Mouse (Mus musculus) CH12.LX (cell line): ENCODE data around the gene Cnfn. TPM values are rescaled to one million over a fixed set of nuclear protein-coding genes. Genes with fewer than 3 reads are reported as not detected.

Experiments used
- DNase-seq: peaks from one replicate; pipeline ENCODE4 v3.0.0-alpha.2; 2013; ENCODE audit errors: extremely low read depth
- H3K27ac ChIP-seq: 2 replicates; pipeline ENCODE4 v1.5.1; 2012; ENCODE audit warnings: low read depth, mild to moderate bottlenecking, control low read depth, moderate library complexity; ENCODE audit not compliant: insufficient read depth
- H3K27me3 ChIP-seq: replicated peaks from 2 replicates; pipeline ENCODE3; 2012; ENCODE audit warnings: inconsistent platforms
- H3K36me3 ChIP-seq, 2 experiments: replicated peaks in 1 of 2; 2 replicates each; pipeline versions ENCODE3 to v1.6.1; 2012; ENCODE audit warnings: inconsistent platforms in 1 of 2, low read length in 1 of 2, mild to moderate bottlenecking in 1 of 2, mixed read lengths in 1 of 2, moderate library complexity in 1 of 2; ENCODE audit not compliant: control insufficient read depth in 1 of 2, insufficient read depth in 1 of 2
- H3K4me1 ChIP-seq, 2 experiments: 2 replicates each; pipeline ENCODE4 v1.6.1; 2012; ENCODE audit warnings: inconsistent platforms in 1 of 2, moderate library complexity in 1 of 2; ENCODE audit not compliant: insufficient read depth in 2 of 2, control insufficient read depth in 1 of 2
- H3K4me2 ChIP-seq: 2 replicates; pipeline ENCODE4 v1.6.1; 2012; ENCODE audit warnings: low read depth, mild to moderate bottlenecking, control low read depth; ENCODE audit not compliant: poor library complexity, insufficient read depth, severe bottlenecking
- H3K4me3 ChIP-seq, 3 experiments: fragments of 150-350 bp in 1 of 3; sonication (generic) in 1 of 3; replicated peaks in 1 of 3; 2 replicates each; pipeline versions ENCODE3 to v1.5.1; 2011 to 2012; ENCODE audit warnings: low read depth in 2 of 3, low read length in 2 of 3, mild to moderate bottlenecking in 2 of 3, moderate library complexity in 2 of 3, control low read depth in 1 of 3, improper control_type of control experiment in 1 of 3, inconsistent platforms in 1 of 3, mixed read lengths in 1 of 3; ENCODE audit not compliant: poor library complexity in 1 of 3
- H3K79me2 ChIP-seq: replicated peaks from 2 replicates; pipeline ENCODE4 v1.6.1; 2012; ENCODE audit warnings: mild to moderate bottlenecking, moderate library complexity; ENCODE audit not compliant: control insufficient read depth, poor library complexity, insufficient read depth, severe bottlenecking; ENCODE audit errors: extremely low read depth
- H3K9ac ChIP-seq: 2 replicates; pipeline ENCODE4 v1.6.1; 2012; ENCODE audit warnings: low read depth, mild to moderate bottlenecking, control low read depth, moderate library complexity; ENCODE audit not compliant: insufficient read depth
- H3K9me3 ChIP-seq: replicated peaks from 2 replicates; pipeline ENCODE3; 2012; ENCODE audit warnings: low read length, inconsistent platforms, mixed read lengths
- BHLHE40 ChIP-seq: IDR thresholded peaks from 2 replicates; pipeline ENCODE4 v1.6.1; 2011; ENCODE audit warnings: mild to moderate bottlenecking, low read depth, low read length, improper control_type of control experiment
- CHD1 ChIP-seq: IDR thresholded peaks from 2 replicates; pipeline ENCODE4 v1.6.1; 2012; ENCODE audit warnings: low read depth, low read length, improper control_type of control experiment, inconsistent platforms
- CTCF ChIP-seq, 2 experiments: IDR thresholded peaks in 1 of 2; conservative IDR thresholded peaks in 1 of 2; 2 replicates each; pipeline ENCODE4 v1.5.1; 2011 to 2012; ENCODE audit warnings: low read depth in 2 of 2, low read length in 2 of 2, improper control_type of control experiment in 1 of 2, inconsistent platforms in 1 of 2, mild to moderate bottlenecking in 1 of 2, moderate library complexity in 1 of 2
- ELF1 ChIP-seq: IDR thresholded peaks from 2 replicates; pipeline ENCODE4 v1.6.1; 2014; ENCODE audit warnings: low read depth, mild to moderate bottlenecking, inconsistent platforms, low read length, improper control_type of control experiment
- ETS1 ChIP-seq: conservative IDR thresholded peaks from 2 replicates; pipeline ENCODE4 v1.6.1; 2012; ENCODE audit warnings: low read depth, mild to moderate bottlenecking, inconsistent platforms, low read length, improper control_type of control experiment, moderate library complexity
- MAZ ChIP-seq: IDR thresholded peaks from 2 replicates; pipeline ENCODE4 v1.6.1; 2012; ENCODE audit warnings: low read depth, mild to moderate bottlenecking, inconsistent platforms, low read length, improper control_type of control experiment, moderate library complexity
- MXI1 ChIP-seq: IDR thresholded peaks from 2 replicates; pipeline ENCODE4 v1.6.1; 2011; ENCODE audit warnings: mild to moderate bottlenecking, low read depth, low read length, improper control_type of control experiment
- MYC ChIP-seq: IDR thresholded peaks from 2 replicates; pipeline ENCODE4 v1.6.1; 2011; ENCODE audit warnings: low read depth, mild to moderate bottlenecking, improper control_type of control experiment, low read length
- NRF1 ChIP-seq: IDR thresholded peaks from 2 replicates; pipeline ENCODE4 v1.6.1; 2014; ENCODE audit warnings: low read depth, mild to moderate bottlenecking, inconsistent platforms, low read length, improper control_type of control experiment, moderate library complexity
- PAX5 ChIP-seq: IDR thresholded peaks from 2 replicates; pipeline ENCODE4 v1.6.1; 2012; ENCODE audit warnings: low read length, inconsistent platforms, mixed read lengths
- POLR2AphosphoS2 ChIP-seq: IDR thresholded peaks from 2 replicates; pipeline ENCODE4 v1.6.1; 2011; ENCODE audit warnings: low read depth, low read length, improper control_type of control experiment
- SIN3A ChIP-seq: IDR thresholded peaks from 2 replicates; pipeline ENCODE4 v1.6.1; 2012; ENCODE audit warnings: low read length, improper control_type of control experiment, inconsistent platforms
- TCF12 ChIP-seq: IDR thresholded peaks from 2 replicates; pipeline ENCODE4 v1.6.1; 2014; ENCODE audit warnings: low read depth, mild to moderate bottlenecking, inconsistent platforms, low read length, improper control_type of control experiment
- USF2 ChIP-seq: conservative IDR thresholded peaks from 2 replicates; pipeline ENCODE4 v1.6.1; 2011; ENCODE audit warnings: low read depth, low read length, improper control_type of control experiment
- ZMIZ1 ChIP-seq: IDR thresholded peaks from 2 replicates; pipeline ENCODE4 v1.6.1; 2012; ENCODE audit warnings: low read depth, mild to moderate bottlenecking, inconsistent platforms, low read length, improper control_type of control experiment
- ZNF384 ChIP-seq: IDR thresholded peaks from 2 replicates; pipeline ENCODE4 v1.6.1; 2012; ENCODE audit warnings: low read depth, low read length, improper control_type of control experiment, inconsistent platforms
- dilution Hi-C: fragments of 300-500 bp; cut with MboI; formaldehyde crosslinking; loops from 2 replicates; pipeline ENCODE4 v1.14.3; 2020; ENCODE audit warnings: low sequenced_read_pairs; ENCODE audit not compliant: extremely low pct_unique_long_range_greater_than_20kb, extremely low pct_ligation_motif_present
- in situ Hi-C: fragments of 300-500 bp; cut with MboI; formaldehyde crosslinking; loops from 3 replicates; pipeline ENCODE4 v1.14.3; 2019; ENCODE audit warnings: low sequenced_read_pairs, low pct_ligation_motif_present, low pct_unique_long_range_greater_than_20kb, mixed read lengths
- polyA plus RNA-seq: library from polyadenylated mRNA; unstranded; fragments of >175 nt; gene quantifications from 2 replicates; pipeline ENCODE4 v1.2.1, GENCODE M21; 2012; ENCODE audit warnings: low read depth; ENCODE audit not compliant: insufficient read length
- total RNA-seq, 2 experiments: library from RNA; depleted of rRNA; stranded (reverse); fragments of 300-350 nt in 1 of 2; fragments of >200 nt in 1 of 2; gene quantifications; 2 replicates each; pipeline ENCODE4 v1.2.3; 2012 to 2014

Gene Cnfn
- total and polyA plus RNA-seq, 3 experiments, result not detected

GRCm38 (mm10) chr7:25383891-25384290, 14.4 kb upstream of the Cnfn start (continued):
- TF ChIP-seq USF2, result no peak

- H3K27me3 ChIP-seq, result no peaks in the 10 kb centered on the region
- in situ Hi-C loops (no loop called here), dilution Hi-C loops (no loop called here)
- H3K36me3 ChIP-seq, result peaks cover 23 to 76% of the 10 kb centered on the region in 2 experiments
- H3K4me3 ChIP-seq, result no peak overlapping the region
- TF ChIP-seq ZNF384 (no peak), POLR2AphosphoS2 (no peak), MYC (no peak)
- H3K4me2 ChIP-seq, result no peak overlapping the region
- no peak overlapping the region for H3K27ac ChIP-seq
- H3K9ac ChIP-seq, result no peak overlapping the region
- H3K9me3 ChIP-seq, result no peaks in the 10 kb centered on the region
- H3K79me2 ChIP-seq, result no peaks in the 10 kb centered on the region
- H3K4me1 ChIP-seq, result peaks cover 19 to 34% of the 10 kb centered on the region in 2 experiments
- DNase-seq, result no peak
Observed at GRCm38 (mm10) chr7:25383385-25383784, 13.9 kb upstream of the Cnfn start.

GRCm38 (mm10) chr7:25382541-25382940, 13.0 kb upstream of the Cnfn start:
- DNase-seq, result no peak
- H3K4me1 ChIP-seq, result peaks cover 19 to 34% of the 10 kb centered on the region in 2 experiments
- H3K36me3 ChIP-seq, result peaks cover 16 to 67% of the 10 kb centered on the region in 2 experiments
- no peak for TF ChIP-seq NRF1
- TF ChIP-seq ZMIZ1, result no peak
- TF ChIP-seq MXI1, result no peak
- no peak for TF ChIP-seq ELF1
- no peak for TF ChIP-seq USF2
- TF ChIP-seq MAZ, result no peak
- no peak overlapping the region for H3K27ac ChIP-seq
- no peak overlapping the region for H3K4me2 ChIP-seq
- in situ Hi-C loops, result no loop called here
- no peaks in the 10 kb centered on the region for H3K27me3 ChIP-seq
- H3K79me2 ChIP-seq, result no peaks in the 10 kb centered on the region
- dilution Hi-C loops, result no loop called here
- no peak overlapping the region for H3K9ac ChIP-seq
- H3K4me3 ChIP-seq, result no peak overlapping the region
- no peaks in the 10 kb centered on the region for H3K9me3 ChIP-seq

GRCm38 (mm10) chr7:25381284-25381680, 11.8 kb upstream of the Cnfn start:
- H3K4me1 ChIP-seq, result peaks cover 20 to 21% of the 10 kb centered on the region in 2 experiments
- dilution Hi-C loops (no loop called here), in situ Hi-C loops (no loop called here)
- no peak overlapping the region for H3K4me3 ChIP-seq
- H3K9ac ChIP-seq, result no peak overlapping the region
- no peaks in the 10 kb centered on the region for H3K27me3 ChIP-seq
- H3K79me2 ChIP-seq, result no peaks in the 10 kb centered on the region
- H3K36me3 ChIP-seq, result peaks cover 16 to 62% of the 10 kb centered on the region in 2 experiments
- no peak overlapping the region for H3K27ac ChIP-seq
- H3K4me2 ChIP-seq, result no peak overlapping the region
- TF ChIP-seq BHLHE40, result no peak
- no peak for TF ChIP-seq TCF12
- TF ChIP-seq ETS1, result no peak
- no peak for TF ChIP-seq ELF1
- TF ChIP-seq CHD1, result no peak
- TF ChIP-seq SIN3A, result no peak
- no peak for TF ChIP-seq PAX5
- TF ChIP-seq CTCF (conservative IDR thresholded peaks at IDR 0.05 in 1 of 2, IDR thresholded peaks at IDR 0.05 in 1 of 2; ENCODE audit: low read depth in 2 of 2, low read length in 2 of 2), result no peak
- no peaks in the 10 kb centered on the region for H3K9me3 ChIP-seq
- no peak for DNase-seq
